Mouse (Mus musculus) erythroid progenitor cell, adult 5-6 weeks (primary cell): ENCODE results near the gene Ttf1. TPM values are rescaled to one million over a fixed set of nuclear protein-coding genes. Genes with fewer than 3 reads are reported as not detected.
A peak's percentile ranks its signal among the peaks of the same experiment; 100 is the strongest.

Experiments used
- ATAC-seq: replicated peaks from 2 replicates; pipeline ENCODE4 v1.8.0; 2016; ENCODE audit warnings: moderate number of reproducible peaks, mild to moderate bottlenecking, moderate TSS enrichment, inconsistent platforms; ENCODE audit not compliant: poor library complexity, low FRiP score, severe bottlenecking
- total RNA-seq, 2 experiments: library from RNA; stranded (forward) in 1 of 2; stranded (reverse) in 1 of 2; fragments of 150-400 nt in 1 of 2; fragments of 186-747, 209-891 nt in 1 of 2; gene quantifications; 2 replicates each; pipeline versions ENCODE4 v1.2.3 to v1.2.4; 2015 to 2017; ENCODE audit warnings: low replicate concordance in 2 of 2

Gene Ttf1
- total RNA-seq (2015; ENCODE audit: low replicate concordance) (10.8 and 30.6 TPM in 2 replicates), total RNA-seq (2017; ENCODE audit: low replicate concordance) (17.8 TPM in 2 replicates)

GRCm38 (mm10) chr2:29060135-29060597, at the start of gene Ttf1:
Gene Ttf1 (plus strand): TSS chr2:29060262.
- ATAC-seq, result peak; percentile 96

GRCm38 (mm10) chr2:29012523-29012922, 47.5 kb upstream of the Ttf1 start:
- no peak for ATAC-seq

DNA sequence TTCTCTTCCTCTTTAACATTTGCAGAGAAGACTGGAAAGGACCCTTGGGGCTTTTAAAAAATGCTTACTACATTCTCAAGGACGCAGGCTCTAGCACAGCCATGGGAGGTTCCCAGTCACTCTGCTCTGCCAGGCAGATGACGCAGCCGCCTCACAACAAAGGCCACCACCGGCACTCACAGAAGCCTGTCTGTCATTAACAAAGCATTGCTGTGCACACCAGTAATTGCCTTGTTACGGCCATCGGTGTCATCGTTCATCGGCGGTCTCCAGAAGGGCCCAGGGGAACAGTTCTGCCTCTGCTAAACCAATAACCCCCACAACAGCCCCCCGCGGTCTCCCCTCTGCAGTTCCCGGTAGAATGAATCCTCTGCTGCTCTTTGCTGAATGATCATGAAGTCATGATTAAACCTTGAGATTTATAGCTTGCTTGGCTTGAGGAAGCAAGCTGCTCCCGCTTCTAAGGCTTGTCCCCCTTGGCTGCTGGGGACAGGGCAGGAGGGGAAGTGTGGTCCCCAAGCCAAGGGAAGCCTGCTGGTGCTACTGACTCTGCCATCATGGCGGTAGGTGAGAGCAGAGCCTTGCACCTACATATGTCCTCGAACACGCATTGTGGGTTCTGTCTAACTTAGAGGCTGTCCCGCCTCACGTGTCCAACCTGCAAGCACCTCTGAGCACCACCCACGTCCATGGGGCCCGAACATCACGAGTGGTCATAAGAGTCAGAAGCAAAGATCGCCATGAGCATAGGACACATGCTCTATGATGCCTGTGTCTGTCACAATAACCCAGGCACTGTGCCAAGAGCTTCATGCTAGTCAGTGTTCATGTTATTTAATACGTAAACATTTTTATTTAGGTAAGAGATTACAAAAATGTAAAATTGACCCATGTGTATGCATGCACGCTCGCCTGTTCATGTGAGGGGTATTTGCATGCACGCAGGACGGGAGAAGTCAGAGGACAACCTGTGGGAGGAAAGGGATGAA, 43.2 kb upstream of the Ttf1 start:
- no peak for ATAC-seq

DNA sequence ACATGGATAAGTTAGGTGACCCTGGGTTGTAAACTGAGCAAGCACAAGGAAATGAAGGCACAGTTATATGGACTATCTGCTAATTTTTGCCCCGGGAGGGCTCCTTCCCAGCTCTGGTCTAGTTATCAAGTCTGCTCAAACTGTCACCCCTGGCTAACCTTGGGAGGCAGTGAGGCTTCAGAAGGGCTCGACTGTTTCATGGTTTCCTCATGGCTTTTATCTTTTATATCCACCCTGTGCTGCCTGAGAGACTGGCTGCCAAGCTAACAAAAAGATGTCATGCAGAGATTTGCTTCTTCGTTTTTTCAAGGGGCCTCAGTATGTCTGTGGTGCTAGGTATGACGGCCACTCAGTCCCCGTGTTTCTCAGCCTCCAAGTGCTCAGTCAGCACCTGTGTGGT, 41.4 kb upstream of the Ttf1 start:
- no peak for ATAC-seq

- no peak for ATAC-seq
Measured at GRCm38 (mm10) chr2:29021025-29021424, 39.0 kb upstream of the Ttf1 start.

- ATAC-seq, result no peak
Measured at GRCm38 (mm10) chr2:29023001-29023400, 37.1 kb upstream of the Ttf1 start.

GRCm38 (mm10) chr2:29025284-29025683, 34.8 kb upstream of the Ttf1 start:
- no peak for ATAC-seq

DNA sequence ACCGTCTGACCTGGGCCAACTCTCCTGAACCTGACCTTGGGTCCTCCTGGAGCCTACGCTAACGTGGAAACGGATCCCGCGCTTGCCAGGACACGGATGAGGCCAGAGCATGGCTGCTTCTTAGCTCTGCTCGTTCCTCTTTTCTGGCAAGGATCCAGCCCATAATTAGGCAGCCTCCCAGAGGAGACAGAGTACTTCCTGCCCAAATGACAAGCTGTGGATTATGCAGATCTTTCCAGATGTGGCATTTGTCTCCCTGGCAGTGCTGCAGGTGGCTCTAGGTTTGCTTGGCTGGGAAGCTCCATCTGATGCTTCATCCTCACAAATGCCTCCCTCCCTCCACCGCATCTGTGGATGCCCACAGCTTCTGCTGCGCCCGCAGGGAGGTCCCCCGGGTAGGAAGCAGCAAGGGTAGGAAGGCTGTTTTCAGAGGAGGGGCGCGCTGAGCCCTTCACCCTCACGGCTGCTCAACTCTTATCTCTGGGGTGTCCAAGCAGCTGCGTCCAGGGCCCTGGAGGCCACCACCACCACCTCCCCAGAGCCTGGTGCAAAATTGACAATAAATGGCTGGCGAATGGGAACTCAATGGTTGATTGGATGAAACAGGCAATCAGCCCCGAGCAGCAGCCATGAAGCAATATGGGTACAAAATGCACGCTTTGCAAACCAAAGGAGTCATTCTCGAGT, 29.9 kb upstream of the Ttf1 start:
- ATAC-seq, result no peak

- no peak for ATAC-seq
Measured at GRCm38 (mm10) chr2:29031951-29032350, 28.1 kb upstream of the Ttf1 start.

- no peak for ATAC-seq
Measured at GRCm38 (mm10) chr2:29034542-29035475, 25.3 kb upstream of the Ttf1 start.

DNA sequence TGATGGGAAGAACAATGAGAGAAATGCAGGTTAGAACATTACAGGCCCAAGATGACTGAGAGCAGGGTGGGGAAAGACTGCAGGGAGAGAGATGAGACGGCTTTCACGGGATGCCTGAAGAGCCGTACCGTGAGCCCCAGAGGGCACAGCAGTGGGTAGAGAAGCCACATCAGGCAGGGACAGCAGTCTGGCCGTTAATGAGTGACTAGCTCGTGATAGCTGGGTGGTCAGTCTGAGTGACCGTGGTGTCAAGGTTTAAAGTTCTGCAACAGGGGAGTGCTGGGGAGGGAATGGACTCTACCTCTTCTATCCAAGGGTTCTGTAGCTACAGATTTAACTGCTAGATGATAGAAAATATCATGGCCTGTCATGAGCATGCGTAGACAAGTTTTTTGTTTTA, 24.4 kb upstream of the Ttf1 start:
- ATAC-seq, result no peak

DNA sequence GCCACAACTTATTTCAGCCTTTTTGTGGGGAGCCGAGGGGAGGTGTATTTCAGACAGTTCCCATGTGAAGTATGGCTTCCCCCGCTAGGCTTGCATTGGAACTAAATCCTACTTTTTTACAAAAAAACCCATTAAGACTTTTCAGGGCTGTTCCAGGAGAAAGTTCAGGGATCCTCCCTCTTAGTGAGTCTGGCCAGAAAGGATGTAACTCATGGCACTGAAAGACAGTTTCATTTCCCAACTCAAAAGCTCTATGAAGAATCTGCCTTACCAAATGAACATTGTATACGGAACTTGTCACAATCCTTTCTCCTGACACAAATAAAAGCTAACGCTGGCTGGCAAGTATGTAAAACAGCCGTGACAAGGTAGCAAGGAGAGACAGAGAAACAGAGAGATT, 20.3 kb upstream of the Ttf1 start:
- ATAC-seq, result no peak

DNA sequence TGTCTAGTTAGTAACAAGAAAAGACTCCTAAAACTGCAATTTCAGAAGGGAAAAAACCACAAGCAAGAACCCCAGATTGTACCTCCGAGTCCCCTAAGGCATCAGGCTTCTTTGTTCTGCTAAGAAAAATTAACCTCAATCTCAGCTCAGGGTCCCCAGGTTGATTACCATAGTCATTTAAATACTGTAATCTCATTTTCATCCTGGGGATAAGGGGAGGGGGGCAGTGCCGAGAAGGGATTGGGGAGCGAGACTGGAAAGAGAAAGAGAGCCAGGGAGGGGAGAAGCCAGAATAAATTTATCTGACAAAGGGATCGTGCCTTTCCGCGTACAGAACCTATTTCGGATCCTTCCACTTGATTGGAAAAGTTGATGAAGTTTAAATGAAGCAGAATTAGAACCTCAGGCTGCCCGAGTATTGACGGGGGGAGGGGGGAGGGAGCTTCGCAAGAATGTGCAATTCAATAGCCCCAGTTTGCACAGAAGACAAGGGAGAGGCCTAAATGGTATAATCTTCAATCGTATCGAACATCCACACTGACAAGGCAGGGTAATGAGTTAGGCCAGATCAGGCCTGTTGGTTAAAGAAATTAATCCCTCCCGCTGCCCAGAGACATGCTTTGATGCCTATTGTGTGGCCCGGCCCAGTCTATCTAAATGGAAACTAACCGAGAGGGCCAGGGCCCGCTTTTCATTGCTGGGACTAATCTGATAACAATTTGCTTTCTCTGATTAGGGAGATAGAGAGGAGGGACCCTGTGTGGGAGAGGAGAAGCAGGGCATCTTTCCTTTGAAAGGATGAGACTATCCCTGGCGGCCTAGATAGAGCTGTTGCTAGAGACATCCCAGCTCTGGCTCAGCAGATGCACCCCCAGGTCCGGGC, 19.2 kb upstream of the Ttf1 start:
- ATAC-seq, result no peak

DNA sequence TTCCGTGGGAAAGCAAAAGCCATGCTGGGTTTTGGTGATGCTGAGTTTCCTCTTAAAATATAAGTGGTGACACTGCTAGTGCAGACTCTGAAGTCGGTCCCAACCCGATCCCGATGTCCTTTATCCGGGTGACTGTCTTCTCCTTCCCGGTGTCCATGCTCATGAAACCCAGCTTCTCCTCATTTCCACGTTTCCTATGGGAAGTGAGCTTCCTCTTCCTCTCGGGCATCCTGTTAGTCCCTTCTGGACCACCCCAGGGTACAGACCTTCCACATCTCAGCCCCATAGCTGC, 18.6 kb upstream of the Ttf1 start:
- no peak for ATAC-seq

GRCm38 (mm10) chr2:29042124-29042523, 17.9 kb upstream of the Ttf1 start:
- ATAC-seq, result no peak

- no peak for ATAC-seq
Measured at GRCm38 (mm10) chr2:29046151-29046550, 13.9 kb upstream of the Ttf1 start.

DNA sequence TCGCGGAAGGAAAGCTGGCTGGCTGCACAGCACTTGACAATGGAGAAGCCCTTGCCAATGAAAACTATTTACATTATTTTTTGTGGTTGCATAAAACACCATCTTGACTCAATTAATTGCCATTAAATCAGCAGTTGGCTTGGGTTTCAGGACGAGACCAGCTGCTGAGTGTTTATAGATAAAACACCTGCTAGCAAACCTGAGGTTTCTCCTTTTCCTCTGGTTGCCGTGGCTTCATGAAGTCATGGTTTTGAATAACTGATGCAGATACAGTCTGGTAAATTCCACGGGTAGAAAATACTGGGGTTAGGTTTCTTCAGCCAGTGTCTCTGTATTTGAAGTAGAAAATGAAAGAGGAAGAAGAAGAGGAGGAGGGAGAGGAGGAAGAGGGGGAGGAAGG, 8.1 kb upstream of the Ttf1 start:
- no peak for ATAC-seq

GRCm38 (mm10) chr2:29052943-29053454, 7.1 kb upstream of the Ttf1 start:
- ATAC-seq, result peak; percentile 37
